Mouse (Mus musculus): ENCODE measurements around the gene Anpep. TPM values are rescaled to one million over a fixed set of nuclear protein-coding genes. Genes with fewer than 3 reads are reported as not detected.
A peak's percentile ranks its signal among the peaks of the same experiment; 100 is the strongest.

Gene Anpep
- total and polyA plus RNA-seq, 3 experiments = 7.6 to 77.2 (median 40.2) TPM

- Histone ChIP-seq H3K27ac (ENCODE audit: control insufficient read depth, low read depth, low read length) (no peak overlapping the region), H3K4me1 (ENCODE audit: control insufficient read depth in 1 of 2, insufficient read depth in 2 of 2, low read length in 2 of 2) (0 out of 4 replicates have a peak, but pooled peaks cover 0 to 5% of the 10 kb centered on the region in 2 experiments), H3K27me3 (ENCODE audit: control insufficient read depth in 1 of 2, insufficient read depth in 2 of 2, low read length in 2 of 2) (no peaks in the 10 kb centered on the region), H3K4me3 (ENCODE audit: control insufficient read depth in 1 of 2, insufficient read depth in 1 of 2, low read depth in 2 of 2, low read length in 2 of 2) (no peak overlapping the region), H3K36me3 (ENCODE audit: control insufficient read depth in 1 of 2, insufficient read depth in 2 of 2, low read length in 2 of 2) (peaks cover 0 to 3% of the 10 kb centered on the region in 2 experiments; a peak in 2 of 4 replicates), H3K9ac (ENCODE audit: control insufficient read depth, low read depth, low read length, poor library complexity, severe bottlenecking) (no peak overlapping the region), H3K9me3 (replicated peaks; ENCODE audit: insufficient read depth, low read length) (no peaks in the 10 kb centered on the region), H3K79me2 (ENCODE audit: control insufficient read depth, insufficient read depth, low read length, poor library complexity) (no peaks in the 10 kb centered on the region)
- TF ChIP-seq MXI1 (IDR thresholded peaks at IDR 0.05; ENCODE audit: low read depth, low read length) = no peak
- no peak for TF ChIP-seq MAZ (IDR thresholded peaks at IDR 0.05; ENCODE audit: low read depth, low read length)
- TF ChIP-seq CHD1 (IDR thresholded peaks at IDR 0.05; ENCODE audit: low read depth, low read length) = no peak
- peak; percentile 77; the same call in 1 of the 2 replicates for TF ChIP-seq ZKSCAN1 (IDR thresholded peaks at IDR 0.05; ENCODE audit: low read depth, low read length)
- TF ChIP-seq MAFK (IDR thresholded peaks at IDR 0.05; ENCODE audit: borderline replicate concordance, low read depth, low read length) = no peak
- TF ChIP-seq HCFC1 (IDR thresholded peaks at IDR 0.05; ENCODE audit: low read depth, low read length) = no peak
- TF ChIP-seq RCOR1 (IDR thresholded peaks at IDR 0.05; ENCODE audit: low read depth, low read length) = no peak
- no peak for TF ChIP-seq USF2 (IDR thresholded peaks at IDR 0.05; ENCODE audit: borderline replicate concordance in 1 of 2, insufficient read depth in 1 of 2, low read depth in 1 of 2, low read length in 2 of 2)
- DNase-seq (ENCODE audit: low read depth, low spot score) = no peak
Measured at GRCm38 (mm10) chr7:79871797-79872345, 11.0 kb upstream of the Anpep start.

- DNase-seq (ENCODE audit: low read depth, low spot score) = peak; percentile 50
- Histone ChIP-seq H3K9me3 (replicated peaks; ENCODE audit: insufficient read depth, low read length) (no peaks in the 10 kb centered on the region), H3K36me3 (ENCODE audit: control insufficient read depth in 1 of 2, insufficient read depth in 2 of 2, low read length in 2 of 2) (peaks cover 0 to 3% of the 10 kb centered on the region in 2 experiments; a peak in 2 of 4 replicates), H3K79me2 (ENCODE audit: control insufficient read depth, insufficient read depth, low read length, poor library complexity) (no peaks in the 10 kb centered on the region), H3K27ac (ENCODE audit: control insufficient read depth, low read depth, low read length) (0 out of 2 replicates have a peak overlapping the region, but pooled peaks have one; percentile 35), H3K27me3 (ENCODE audit: control insufficient read depth in 1 of 2, insufficient read depth in 2 of 2, low read length in 2 of 2) (no peaks in the 10 kb centered on the region; a peak in 1 of 4 replicates), H3K9ac (ENCODE audit: control insufficient read depth, low read depth, low read length, poor library complexity, severe bottlenecking) (0 out of 2 replicates have a peak overlapping the region, but pooled peaks have one; percentile 7), H3K4me3 (ENCODE audit: control insufficient read depth in 1 of 2, insufficient read depth in 1 of 2, low read depth in 2 of 2, low read length in 2 of 2) (no peak overlapping the region), H3K4me1 (ENCODE audit: control insufficient read depth in 1 of 2, insufficient read depth in 2 of 2, low read length in 2 of 2) (0 out of 4 replicates have a peak, but pooled peaks cover 0 to 5% of the 10 kb centered on the region in 2 experiments)
- TF ChIP-seq CHD2 (IDR thresholded peaks at IDR 0.05; ENCODE audit: low read length) (no peak), GABPA (IDR thresholded peaks at IDR 0.05; ENCODE audit: low read depth, low read length) (no peak), USF1 (IDR thresholded peaks at IDR 0.05; ENCODE audit: low read depth, low read length) (peak; percentile 68), E2F4 (IDR thresholded peaks at IDR 0.05; ENCODE audit: borderline replicate concordance, low read depth, low read length) (no peak), RAD21 (IDR thresholded peaks at IDR 0.05; ENCODE audit: low read depth, low read length) (peak; percentile 4), BHLHE40 (IDR thresholded peaks at IDR 0.05; ENCODE audit: borderline replicate concordance, low read depth, low read length) (no peak)
Measured at GRCm38 (mm10) chr7:79869072-79869719, 8.3 kb upstream of the Anpep start.
